Mouse (Mus musculus) lung, adult 2 months (tissue): ENCODE results near the gene Thrsp.

Experiments used
- CTCF ChIP-seq: fragments of 200-500 bp; IDR thresholded peaks from 2 replicates; pipeline ENCODE4 v1.5.1; 2011; ENCODE audit warnings: mild to moderate bottlenecking, low read length, control low read depth; ENCODE audit not compliant: insufficient read depth
- POLR2A ChIP-seq: fragments of 200-500 bp; IDR thresholded peaks from 2 replicates; pipeline ENCODE4 v1.6.1; 2011; ENCODE audit warnings: low read depth, mild to moderate bottlenecking, control low read depth, low read length, borderline replicate concordance; ENCODE audit errors: extremely low read depth

GRCm38 (mm10) chr7:97418717-97419116 is 1.2 kb upstream of the Thrsp start:
- no peak for TF ChIP-seq POLR2A
- TF ChIP-seq CTCF, result no peak
